Mouse (Mus musculus): ENCODE data around the gene Gm7861.
"Not testable (repeated sequence)": the region's sequence is repeated elsewhere in the genome, so short reads cannot be mapped to it uniquely, and the experiment has no call there.

Gene Gm7861

DNA sequence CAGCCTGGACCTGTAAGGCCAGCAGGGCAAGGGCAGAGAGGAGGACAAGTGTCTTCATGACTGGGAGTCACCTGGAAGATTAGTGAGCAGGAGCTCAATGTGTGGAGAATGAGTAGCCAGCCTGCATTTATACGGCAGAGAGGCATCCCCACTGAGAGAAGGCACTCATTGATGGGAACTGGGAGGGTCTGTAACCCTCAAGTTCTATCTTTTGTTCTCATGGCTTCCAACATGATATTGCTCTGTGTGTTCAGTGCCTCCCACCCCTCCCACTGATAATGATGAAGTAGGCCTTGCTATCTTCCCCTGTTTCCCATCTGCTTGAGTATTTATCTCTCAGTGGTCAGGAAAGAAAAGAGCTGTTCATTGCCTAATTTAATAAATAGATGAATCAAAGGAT lies at the start of gene Gm7861:
Gm7861 (minus strand) TSS at position 101 of the 400 bp plus-strand sequence.
- not testable (repeated sequence) for DNase-seq

DNA sequence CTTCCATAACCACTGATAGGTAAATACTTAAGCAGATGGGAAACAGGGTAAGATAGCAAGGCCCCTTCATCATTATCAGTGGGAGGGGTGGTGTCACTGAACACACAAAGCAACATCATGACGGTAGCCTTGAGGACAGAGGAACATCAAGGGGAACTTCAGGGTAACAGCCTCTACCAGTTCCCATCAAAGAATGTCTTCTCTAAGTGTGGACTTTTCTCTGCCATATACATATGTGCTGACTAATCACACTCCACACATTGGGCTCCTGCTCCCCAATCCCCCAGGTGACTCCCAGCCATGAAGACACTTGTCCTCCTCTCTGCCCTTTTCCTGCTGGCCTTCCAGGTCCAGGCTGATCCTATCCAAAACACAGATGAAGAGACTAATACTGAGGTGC lies 23.6 kb upstream of the Gm7861 start, which contains the start of gene Defa26:
Defa26 (plus strand) TSS at position 301 of the 400 bp plus-strand sequence.
- DNase-seq: not testable (repeated sequence)

DNA sequence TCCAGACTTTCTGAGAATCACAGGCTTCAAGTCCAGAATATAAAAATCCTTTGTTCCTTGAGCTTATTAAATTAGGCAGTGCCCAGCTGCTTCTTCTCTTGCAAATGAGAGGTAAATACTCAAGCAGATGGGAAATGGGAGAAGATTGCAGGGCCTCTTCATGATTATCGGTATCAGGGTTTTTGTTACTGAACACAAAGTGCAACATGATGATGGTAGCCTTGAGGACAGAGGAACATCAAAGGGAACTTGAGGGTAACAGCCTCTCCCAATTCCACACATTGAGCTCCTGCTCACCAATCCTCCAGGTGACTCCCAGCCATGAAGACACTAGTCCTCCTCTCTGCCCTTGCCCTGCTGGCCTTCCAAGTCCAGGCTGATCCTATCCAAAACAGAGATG lies 11.6 kb downstream of the Gm7861 start, which contains the start of gene Defa28:
Defa28 (plus strand) TSS at position 301 of the 400 bp plus-strand sequence.
- DNase-seq: not testable (repeated sequence)

DNA sequence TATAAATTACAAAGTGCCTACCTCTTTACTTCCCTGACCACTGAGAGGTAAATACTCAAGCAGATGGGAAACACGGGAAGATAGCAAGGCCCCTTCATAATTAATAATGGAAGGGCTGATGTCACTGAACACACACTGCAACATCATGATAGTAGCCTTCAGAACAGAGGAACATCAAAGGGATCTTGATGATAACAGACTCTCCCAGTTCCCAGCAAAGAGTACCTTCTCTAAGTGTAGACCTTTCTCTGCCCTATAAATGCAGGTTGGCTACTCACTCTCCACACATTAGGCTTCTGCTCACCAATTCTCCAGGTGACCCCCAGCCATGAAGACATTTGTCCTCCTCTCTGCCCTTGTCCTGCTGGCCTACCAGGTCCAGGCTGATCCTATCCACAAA lies 29.2 kb downstream of the Gm7861 start, which contains the start of gene Defa37:
Defa37 (plus strand) TSS at position 301 of the 400 bp plus-strand sequence.
- DNase-seq: not testable (repeated sequence)

Data from lung, adult 18-20 months (tissue).